Mouse (Mus musculus) macrophage (primary cell): Measurements from ENCODE around the gene Eps8l1. TPM values are rescaled to one million over a fixed set of nuclear protein-coding genes. Genes with fewer than 3 reads are reported as not detected.

Source experiments
- H3K27ac ChIP-seq: fragments of 350-480 bp; formaldehyde crosslinking; 2 replicates; pipeline ENCODE4 v1.9.0; 2021
- H3K36me3 ChIP-seq: fragments of 350-480 bp; formaldehyde crosslinking; 2 replicates; pipeline ENCODE4 v1.9.0; 2021; ENCODE audit errors: inconsistent target
- H3K4me3 ChIP-seq: fragments of 350-480 bp; formaldehyde crosslinking; 2 replicates; pipeline ENCODE4 v1.9.0; 2021; ENCODE audit errors: inconsistent target
- H3K79me2 ChIP-seq: fragments of 350-480 bp; formaldehyde crosslinking; 2 replicates; pipeline ENCODE4 v1.9.0; 2021; ENCODE audit errors: inconsistent target
- WGBS: methylation state at CpG from one replicate; pipeline ENCODE4 v1.1.7; 2026; ENCODE audit warnings: inconsistent platforms; ENCODE audit not compliant: missing documents; 5-methylcytosine and 5-hydroxymethylcytosine counted together
- polyA plus RNA-seq: library from polyadenylated mRNA; stranded (reverse); fragments of 250-400 nt; gene quantifications from 3 replicates; pipeline ENCODE4 v1.2.4, GENCODE M21; 2018; ENCODE audit warnings: inconsistent platforms

The Eps8l1 gene
- polyA plus RNA-seq, 1 experiment from 2014 or later = 3.9 TPM

- WGBS = 24% methylated on average over 37 of the region's 40 CpGs
- Histone ChIP-seq H3K27ac (peak overlapping the region; percentile 59), H3K79me2 (no peaks in the 10 kb centered on the region), H3K4me3 (peak overlapping the region; percentile 41), H3K36me3 (no peaks in the 10 kb centered on the region)
These were observed 66.1 kb downstream of the Eps8l1 start for GRCm38 (mm10) chr7:4526341-4527301.

DNA sequence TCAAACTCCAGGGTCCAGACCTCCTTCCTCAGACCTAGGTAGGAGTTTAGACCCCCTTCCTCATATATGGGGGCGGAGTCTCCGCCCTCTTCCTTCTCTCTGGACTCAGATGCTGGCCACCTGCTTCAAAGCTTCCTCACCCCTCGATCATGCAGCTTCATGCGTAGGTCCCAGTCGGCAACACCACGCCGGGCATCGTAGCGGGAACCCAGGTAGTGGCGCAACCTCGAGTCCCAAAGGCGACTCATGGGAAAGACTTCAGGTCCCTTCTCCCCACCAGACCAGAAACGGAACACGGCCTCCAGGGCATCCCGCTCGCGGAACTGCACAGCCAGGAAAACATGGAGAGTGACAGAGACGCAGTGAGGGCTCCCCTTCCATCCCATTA lies 66.8 kb downstream of the Eps8l1 start:
- H3K36me3 ChIP-seq = no peaks in the 10 kb centered on the region
- no peak overlapping the region for H3K27ac ChIP-seq
- no peaks in the 10 kb centered on the region for H3K79me2 ChIP-seq
- 77% methylated on average over 15 of the region's 18 CpGs for WGBS
- H3K4me3 ChIP-seq = peak overlapping the region; percentile 41

Other genes with a start within 250 kb of the Eps8l1 start
- gene Lilra5, start 222.9 kb upstream of the Eps8l1 start, polyA plus RNA-seq = 0.11 to 0.27 TPM in 2 of 3 replicates, not detected in the other
- 0.26 TPM in 1 of 3 replicates, not detected in the others for gene Ncr1, start 123.0 kb upstream of the Eps8l1 start, polyA plus RNA-seq
- gene Gp6, start 62.9 kb upstream of the Eps8l1 start, polyA plus RNA-seq = 0.06 to 0.14 TPM in 2 of 3 replicates, not detected in the other
- gene Rdh13, start 15.0 kb upstream of the Eps8l1 start, polyA plus RNA-seq = 6.4 to 17.7 TPM (median 7.5 TPM) in 3 replicates
- 102 to 126 TPM (median 108 TPM) in 3 replicates for gene Ppp1r12c, start 41.0 kb downstream of the Eps8l1 start, polyA plus RNA-seq
- 2.4 to 3.6 TPM (median 3.2 TPM) in 3 replicates for gene Tnnt1, start 55.7 kb downstream of the Eps8l1 start, polyA plus RNA-seq
- 0.57 to 2.9 TPM (median 2.8 TPM) in 3 replicates for gene Tnni3, start 63.6 kb downstream of the Eps8l1 start, polyA plus RNA-seq
- 2.2 to 5.6 TPM (median 2.3 TPM) in 3 replicates for gene Dnaaf3, start 71.8 kb downstream of the Eps8l1 start, polyA plus RNA-seq
- gene Syt5, start 86.9 kb downstream of the Eps8l1 start, polyA plus RNA-seq = not detected in 3 replicates
- gene Ptprh, start 143.4 kb downstream of the Eps8l1 start, polyA plus RNA-seq = not detected in 3 replicates
- gene Tmem86b, start 170.7 kb downstream of the Eps8l1 start, polyA plus RNA-seq = 1.4 to 2.3 TPM (median 2.1 TPM) in 3 replicates
- gene Ppp6r1, start 198.3 kb downstream of the Eps8l1 start, polyA plus RNA-seq = 68.2 to 77.4 TPM (median 74.2 TPM) in 3 replicates
- 13.6 to 44.2 TPM (median 27.9 TPM) in 3 replicates for gene Hspbp1, start 224.4 kb downstream of the Eps8l1 start, polyA plus RNA-seq
- 0.07 TPM in 1 of 3 replicates, not detected in the others for gene Brsk1, start 229.9 kb downstream of the Eps8l1 start, polyA plus RNA-seq